ENCODE assay signal across 11 mouse cellular contexts in the genomic region with DNA sequence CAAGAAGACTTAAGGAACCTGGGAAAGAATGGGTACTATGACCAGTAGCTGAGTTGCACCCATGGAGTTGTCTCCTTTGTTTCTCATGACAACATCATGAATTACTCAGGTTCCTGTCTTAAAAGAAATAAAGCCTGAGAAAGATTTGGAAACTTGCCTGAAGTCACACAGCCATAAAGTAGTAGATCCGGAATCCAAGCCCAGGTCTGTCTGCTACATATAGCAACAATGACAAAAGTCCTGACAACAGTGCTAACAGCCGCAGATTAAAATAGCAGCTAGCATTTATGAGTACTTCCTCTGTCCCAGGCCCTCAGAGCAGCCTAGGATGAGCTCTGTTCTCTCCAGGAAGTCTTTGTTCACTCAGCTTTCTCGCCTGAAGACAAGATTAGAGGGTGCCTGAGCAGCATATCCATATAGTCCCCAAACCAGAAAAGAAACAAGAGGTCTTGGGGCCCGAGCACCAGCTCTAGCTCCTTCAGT.
A peak's percentile ranks its signal among the peaks of the same experiment; 100 is the strongest.
DNase-seq lines count a peak whose midpoint lies in the region; ATAC-seq and TF ChIP-seq lines count a peak whose summit lies in the region.
"Had no signal": no experiment of that assay in that cellular context is flagged by ENCODE, and none has a peak within 500 bp of the region (broad histone marks: within the 10 kb centered on the region; RNA-seq: fewer than 3 reads in every experiment).

No protein-coding gene starts in this region.

- H3K9me3 ChIP-seq in heart, embryonic 15.5 days (replicated peaks), result no peaks in the 10 kb centered on the region
- no peaks in the 10 kb centered on the region for H3K9me3 ChIP-seq in hindbrain, embryonic 14.5 days (ENCODE audit: control insufficient read depth, low read length)
- H3K9me3 ChIP-seq: intestine, embryonic 15.5 days had no signal

- no peak overlapping the region for H3K27ac ChIP-seq in thymus, adult 2 months (ENCODE audit: control insufficient read depth, insufficient read depth, low read length)
- H3K27ac ChIP-seq in heart, embryonic 15.5 days, result peak overlapping the region; percentile 76
- H3K27ac ChIP-seq in hindbrain, embryonic 14.5 days, result no peak overlapping the region
- H3K27ac ChIP-seq: intestine, embryonic 15.5 days had no signal

- TF ChIP-seq CTCF in thymus, adult 2 months (IDR thresholded peaks at IDR 0.05; ENCODE audit: borderline replicate concordance, control insufficient read depth, extremely low read depth, insufficient read depth, low read length, poor library complexity), result no peak

- no peak for TF ChIP-seq POLR2A in thymus, adult 2 months (IDR thresholded peaks at IDR 0.05; ENCODE audit: control insufficient read depth, extremely low read depth, insufficient read depth, low read length, poor library complexity)

- WGBS in thymus, adult 2 months, result 20% methylated on average over 4 of the region's 4 CpGs
- WGBS in heart, embryonic 15.5 days, result 21% methylated on average over 4 of the region's 4 CpGs
- 82% methylated on average over 4 of the region's 4 CpGs for WGBS in hindbrain, embryonic 14.5 days

- H3K9ac ChIP-seq in heart, embryonic 15.5 days, result no peak overlapping the region
- H3K9ac ChIP-seq in hindbrain, embryonic 14.5 days, result no peak overlapping the region
- H3K9ac ChIP-seq: intestine, embryonic 15.5 days had no signal

- H3K4me3 ChIP-seq in thymus, adult 2 months (ENCODE audit: control insufficient read depth, insufficient read depth, low read length), result no peak overlapping the region
- H3K4me3 ChIP-seq in heart, embryonic 15.5 days, result no peak overlapping the region
- H3K4me3 ChIP-seq in hindbrain, embryonic 14.5 days (replicated peaks; ENCODE audit: low read length), result no peak overlapping the region
- H3K4me3 ChIP-seq: intestine, embryonic 15.5 days had no signal

- H3K27me3 ChIP-seq in thymus, adult 2 months (ENCODE audit: control insufficient read depth, insufficient read depth, low read length), result no peaks in the 10 kb centered on the region
- H3K27me3 ChIP-seq in heart, embryonic 15.5 days, result no peaks in the 10 kb centered on the region
- no peaks in the 10 kb centered on the region for H3K27me3 ChIP-seq in hindbrain, embryonic 14.5 days (ENCODE audit: control insufficient read depth, insufficient read depth, low read length)
- H3K27me3 ChIP-seq: intestine, embryonic 15.5 days had no signal

- 0 out of 2 replicates have a peak overlapping the region, but pooled peaks have one; percentile 9 for H3K4me2 ChIP-seq in heart, embryonic 15.5 days
- H3K4me2 ChIP-seq in hindbrain, embryonic 14.5 days (replicated peaks), result no peak overlapping the region
- H3K4me2 ChIP-seq: intestine, embryonic 15.5 days had no signal

- no peak; the same call in 1 of the 2 replicates for ATAC-seq in heart, embryonic 15.5 days (replicated peaks; ENCODE audit: insufficient number of reproducible peaks, insufficient read depth, low FRiP score, low read depth)
- no peak for ATAC-seq in hindbrain, embryonic 14.5 days (ENCODE audit: low FRiP score)
- ATAC-seq: intestine, embryonic 15.5 days had no signal

- H3K4me1 ChIP-seq in thymus, adult 2 months (replicated peaks; ENCODE audit: control insufficient read depth, insufficient read depth, low read length), result 0 out of 2 replicates have a peak, but pooled peaks cover 6% of the 10 kb centered on the region
- peaks cover 50% of the 10 kb centered on the region for H3K4me1 ChIP-seq in heart, embryonic 15.5 days (replicated peaks)
- H3K4me1 ChIP-seq in hindbrain, embryonic 14.5 days (replicated peaks; ENCODE audit: control insufficient read depth, insufficient read depth, low read length), result 0 out of 2 replicates have a peak, but pooled peaks cover 6% of the 10 kb centered on the region

- no peaks in the 10 kb centered on the region for H3K36me3 ChIP-seq in thymus, adult 2 months (ENCODE audit: control insufficient read depth, insufficient read depth, low read length)
- H3K36me3 ChIP-seq in heart, embryonic 15.5 days, result no peaks in the 10 kb centered on the region
- no peaks in the 10 kb centered on the region for H3K36me3 ChIP-seq in hindbrain, embryonic 14.5 days (replicated peaks; ENCODE audit: control insufficient read depth, insufficient read depth)
- H3K36me3 ChIP-seq: intestine, embryonic 15.5 days had no signal

- peak; percentile 27 for DNase-seq in kidney, postnatal 10 days
- DNase-seq in kidney, adult 11 months, result no peak
- peak; percentile 7 for DNase-seq in thymus, postnatal 25 days
- no peak for DNase-seq in thymus, adult 2 months
- no peak for DNase-seq in embryo, embryonic 11 days
- no peak for DNase-seq in hindbrain, embryonic 14.5 days (ENCODE audit: low spot score)
- DNase-seq: adrenal gland, postnatal 25 days; cerebellum, adult 11-12 months; layer of hippocampus, postnatal 36 days had no signal

Comparison
In these comparisons a context has a peak if more than half of its experiments do, and no peak if none do; other contexts are left out.
1. DNase-seq: peak in kidney, postnatal 10 days (single experiment) and thymus, postnatal 25 days (single experiment); none in kidney, adult 11 months (single experiment), thymus, adult 2 months (single experiment), embryo, embryonic 11 days (single experiment) and hindbrain, embryonic 14.5 days (single experiment).